Mouse (Mus musculus) brain, embryonic 18.5 days (tissue): ENCODE data around the gene Cdc42ep1.
"Not testable (repeated sequence)": the region's sequence is repeated elsewhere in the genome, so short reads cannot be mapped to it uniquely, and the experiment has no call there.

ENCODE experiments used
- DNase-seq: peaks from one replicate; pipeline ENCODE4 v3.0.0-alpha.2; 2012; ENCODE audit warnings: low read depth, low spot score

Cdc42ep1 gene

GRCm38 (mm10) chr15:78877810-78878390 is 35.5 kb downstream of the Cdc42ep1 start:
- DNase-seq: no peak

GRCm38 (mm10) chr15:78878792-78879516 is 36.5 kb downstream of the Cdc42ep1 start:
- not testable (repeated sequence) for DNase-seq

GRCm38 (mm10) chr15:78880432-78880831 is 38.0 kb downstream of the Cdc42ep1 start:
- no peak for DNase-seq

GRCm38 (mm10) chr15:78881828-78882227 is 39.4 kb downstream of the Cdc42ep1 start:
- no peak for DNase-seq

GRCm38 (mm10) chr15:78889401-78889853 is 47.0 kb downstream of the Cdc42ep1 start:
- no peak for DNase-seq

- no peak for DNase-seq
These were observed 50.0 kb downstream of the Cdc42ep1 start for GRCm38 (mm10) chr15:78892440-78892839.

- DNase-seq: no peak
These were observed 52.3 kb downstream of the Cdc42ep1 start for GRCm38 (mm10) chr15:78894726-78895125.

- DNase-seq: no peak
These were observed 53.3 kb downstream of the Cdc42ep1 start for GRCm38 (mm10) chr15:78895741-78896140.

- no peak for DNase-seq
These were observed 53.7 kb downstream of the Cdc42ep1 start for GRCm38 (mm10) chr15:78896149-78896548.

- DNase-seq: no peak
These were observed 55.1 kb downstream of the Cdc42ep1 start for GRCm38 (mm10) chr15:78897488-78897887.

- DNase-seq: no peak
These were observed 56.1 kb downstream of the Cdc42ep1 start for GRCm38 (mm10) chr15:78898507-78899001.

GRCm38 (mm10) chr15:78899409-78899739 is 57.0 kb downstream of the Cdc42ep1 start, which contains the start of gene Gm49510:
Gene Gm49510 (plus strand): TSS chr15:78899667.
- DNase-seq: no peak

- no peak for DNase-seq
These were observed 57.5 kb downstream of the Cdc42ep1 start, which contains the start of gene Sh3bp1 for GRCm38 (mm10) chr15:78899740-78900584. Gene Sh3bp1 (plus strand): TSS chr15:78899768.
